Mouse (Mus musculus): Measurements from ENCODE around the gene Poldip3. TPM values are rescaled to one million over a fixed set of nuclear protein-coding genes. Genes with fewer than 3 reads are reported as not detected.

Gene Poldip3
- total RNA-seq, 2 experiments from 2014 or later: 14.1 to 16.9 TPM

GRCm38 (mm10) chr15:83166642-83167041 lies 17.5 kb upstream of the Poldip3 start:
- intact Hi-C loops (cut with DNase I): loop anchor here (5.0 kb wide), 1 partner anchor 356 kb away; no protein-coding TSS in a partner anchor
- peak; percentile 51 to 55 for DNase-seq

- DNase-seq: no peak
- intact Hi-C loops (cut with DNase I): loop anchor here (5.0 kb wide), 1 partner anchor 357 kb away; no protein-coding TSS in a partner anchor
These were observed 16.5 kb upstream of the Poldip3 start for GRCm38 (mm10) chr15:83165526-83166315.

- DNase-seq: peak in 1 of 2 experiments; percentile 70
These were observed 15.8 kb upstream of the Poldip3 start for GRCm38 (mm10) chr15:83164971-83165471.

DNA sequence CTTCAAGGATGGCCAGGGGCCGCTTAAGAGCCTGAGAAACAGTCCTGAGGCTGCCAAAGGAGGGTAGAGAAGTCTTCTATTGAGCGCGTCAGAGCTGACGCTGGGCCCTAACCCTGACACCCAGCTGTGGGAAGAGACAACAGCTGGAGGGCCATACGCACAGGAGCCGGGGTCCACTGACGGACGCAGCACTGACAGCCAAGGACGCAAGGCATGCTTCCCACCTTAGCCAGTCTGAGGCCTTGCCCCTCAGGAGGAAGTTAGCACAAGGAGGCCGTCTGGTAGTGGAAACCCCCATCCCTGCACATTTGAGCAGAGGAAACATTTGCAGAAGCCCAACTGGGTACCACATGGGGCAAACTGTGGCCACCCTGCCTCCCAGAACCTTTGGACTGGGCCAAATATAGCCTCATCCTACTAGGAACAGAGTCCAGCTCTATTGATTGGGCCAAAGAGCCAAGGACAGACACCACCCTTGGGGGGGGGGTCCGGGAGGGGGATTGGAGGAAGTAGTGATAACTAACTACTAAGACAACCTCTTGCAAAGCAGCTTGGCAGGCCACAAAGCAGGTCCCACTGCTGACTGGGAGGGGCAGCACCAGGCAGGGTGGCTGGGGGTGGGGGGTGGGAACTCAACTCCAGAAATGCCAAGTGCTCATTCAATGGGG lies 13.8 kb upstream of the Poldip3 start:
- intact Hi-C loops (cut with DNase I): loop anchor here (5.0 kb wide), 1 partner anchor 209 kb away; no protein-coding TSS in a partner anchor
- no peak for DNase-seq

More at GRCm38 (mm10) chr15:83164971-83165471, 15.8 kb upstream of the Poldip3 start:
- intact Hi-C loops (cut with DNase I): loop anchor here (5.0 kb wide), 2 partner anchors 207 to 357 kb away; no protein-coding TSS in a partner anchor

- no peak for DNase-seq
These were observed 12.8 kb upstream of the Poldip3 start for GRCm38 (mm10) chr15:83162001-83162400.

GRCm38 (mm10) chr15:83161062-83161748 lies 12.0 kb upstream of the Poldip3 start:
- no peak for DNase-seq

More at GRCm38 (mm10) chr15:83162001-83162400, 12.8 kb upstream of the Poldip3 start:
- intact Hi-C loops (cut with DNase I): loop anchor here (5.0 kb wide), 1 partner anchor 210 kb away; no protein-coding TSS in a partner anchor

DNA sequence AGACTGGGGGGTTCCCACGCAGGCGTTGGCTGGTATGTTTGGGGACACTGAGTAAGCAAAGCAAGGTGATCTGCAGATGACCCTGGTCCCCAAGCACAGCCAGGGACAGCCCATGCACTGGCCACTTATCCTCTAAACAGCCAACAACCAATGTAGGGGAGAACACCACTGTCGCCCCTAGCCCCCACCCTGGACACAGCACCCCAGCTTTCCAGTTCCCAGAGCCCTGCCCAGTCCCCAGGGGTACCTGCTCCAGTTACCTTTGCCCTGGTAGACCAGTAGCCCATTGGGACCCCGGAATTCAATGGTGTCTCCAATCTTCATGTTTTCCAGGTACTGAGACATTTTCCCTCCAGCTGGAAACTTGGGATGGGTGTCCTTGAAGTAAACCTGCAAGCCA lies 11.4 kb upstream of the Poldip3 start:
- intact Hi-C loops (cut with DNase I): loop anchor here (5.0 kb wide), 1 partner anchor 212 kb away; no protein-coding TSS in a partner anchor
- DNase-seq: no peak

More at GRCm38 (mm10) chr15:83161062-83161748, 12.0 kb upstream of the Poldip3 start:
- intact Hi-C loops (cut with DNase I): loop anchor here (5.0 kb wide), 1 partner anchor 211 kb away; no protein-coding TSS in a partner anchor

DNA sequence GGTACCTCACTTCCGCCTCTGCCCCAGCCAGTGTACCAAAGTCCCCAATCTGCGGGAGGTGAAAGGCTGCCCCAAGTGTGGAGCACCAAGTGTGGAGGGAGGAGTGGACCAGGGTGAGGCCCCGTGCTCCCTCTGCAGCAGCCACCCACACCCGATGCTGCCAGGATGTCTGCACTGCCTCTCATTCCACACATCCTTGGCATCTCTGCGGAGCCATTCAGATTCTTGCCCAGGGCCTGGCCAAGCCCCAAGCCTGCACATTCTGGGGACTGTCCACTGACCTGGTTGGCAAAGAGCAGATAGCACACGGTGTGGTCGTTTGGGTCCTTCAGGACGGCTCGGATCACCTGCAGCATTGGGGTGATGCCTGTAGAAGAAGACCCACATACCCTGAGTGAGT lies 10.6 kb upstream of the Poldip3 start:
- intact Hi-C loops (cut with DNase I): loop anchor here (5.0 kb wide), 2 partner anchors 47 to 212 kb away; no protein-coding TSS in a partner anchor
- DNase-seq: no peak

- DNase-seq: no peak
- intact Hi-C loops (cut with DNase I): loop anchor here (5.0 kb wide), 1 partner anchor 49 kb away; no protein-coding TSS in a partner anchor
These were observed 9.5 kb upstream of the Poldip3 start for GRCm38 (mm10) chr15:83158587-83159160.

GRCm38 (mm10) chr15:83157667-83158064 lies 8.5 kb upstream of the Poldip3 start:
- intact Hi-C loops (cut with DNase I): loop anchor here (5.0 kb wide), 1 partner anchor 50 kb away; no protein-coding TSS in a partner anchor

DNA sequence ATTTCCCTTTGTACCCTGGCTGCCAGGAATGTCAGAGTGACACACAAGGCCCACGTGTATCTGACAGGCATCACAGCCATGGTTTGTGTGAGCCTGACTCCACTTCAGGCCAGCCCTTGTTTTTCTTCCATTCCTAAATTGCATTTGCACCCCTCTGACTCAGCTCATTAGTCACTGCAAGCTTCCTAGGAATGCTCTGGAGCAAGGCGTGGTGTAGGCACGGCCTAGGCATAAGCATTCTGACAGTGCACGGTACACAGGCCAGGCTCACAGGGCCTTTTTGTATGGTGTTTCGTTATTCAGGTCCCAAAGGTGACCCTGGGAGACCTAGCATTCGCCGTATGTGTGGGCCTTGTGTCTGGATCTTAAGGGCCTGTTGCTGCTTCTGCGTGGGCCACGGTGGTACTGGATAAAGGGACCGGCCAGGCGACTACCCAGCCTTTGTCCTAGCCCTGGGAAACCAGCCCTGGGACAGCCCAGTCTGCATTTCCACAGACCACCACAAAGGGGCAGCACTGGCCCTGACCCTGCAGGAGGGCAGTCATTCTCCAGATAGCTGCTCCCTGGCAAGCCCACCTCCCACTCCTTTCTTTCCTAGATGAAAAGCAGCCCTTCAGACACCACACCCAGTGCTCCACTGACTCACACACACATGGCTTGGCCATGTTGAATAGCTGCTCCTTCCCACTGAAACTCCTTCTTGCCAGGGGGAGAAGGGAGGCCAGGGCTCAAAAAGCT lies 7.9 kb upstream of the Poldip3 start:
- intact Hi-C loops (cut with DNase I): loop anchor here (5.0 kb wide), 1 partner anchor 50 kb away; no protein-coding TSS in a partner anchor
- DNase-seq: peak; percentile 69 to 70

More at GRCm38 (mm10) chr15:83157667-83158064, 8.5 kb upstream of the Poldip3 start:
- no peak for DNase-seq

GRCm38 (mm10) chr15:83155672-83156419 lies 6.7 kb upstream of the Poldip3 start:
- DNase-seq: no peak
- intact Hi-C loops (cut with DNase I): loop anchor here (5.0 kb wide), 1 partner anchor 51 kb away; no protein-coding TSS in a partner anchor

DNA sequence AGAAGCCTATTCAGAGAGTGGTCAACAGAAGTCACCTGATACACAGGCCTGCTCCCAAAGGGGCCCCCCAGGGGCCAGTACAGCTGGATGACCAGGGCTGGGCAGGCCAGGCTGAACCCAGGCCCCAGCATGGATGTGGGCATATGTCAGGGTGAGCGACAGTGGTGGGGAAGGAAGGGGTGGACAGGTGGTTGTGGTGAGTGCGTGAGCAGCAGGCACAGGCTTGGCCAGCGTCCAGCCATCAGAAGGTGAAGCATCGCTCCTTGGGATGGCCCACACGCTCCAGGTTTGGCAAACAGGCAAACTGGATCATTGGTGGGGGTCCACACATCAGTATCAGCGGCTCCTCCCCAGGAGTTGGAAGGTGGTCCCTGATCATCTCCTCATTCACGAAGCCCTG lies 5.1 kb upstream of the Poldip3 start:
- no peak for DNase-seq
- intact Hi-C loops (cut with DNase I): no loop called here

DNA sequence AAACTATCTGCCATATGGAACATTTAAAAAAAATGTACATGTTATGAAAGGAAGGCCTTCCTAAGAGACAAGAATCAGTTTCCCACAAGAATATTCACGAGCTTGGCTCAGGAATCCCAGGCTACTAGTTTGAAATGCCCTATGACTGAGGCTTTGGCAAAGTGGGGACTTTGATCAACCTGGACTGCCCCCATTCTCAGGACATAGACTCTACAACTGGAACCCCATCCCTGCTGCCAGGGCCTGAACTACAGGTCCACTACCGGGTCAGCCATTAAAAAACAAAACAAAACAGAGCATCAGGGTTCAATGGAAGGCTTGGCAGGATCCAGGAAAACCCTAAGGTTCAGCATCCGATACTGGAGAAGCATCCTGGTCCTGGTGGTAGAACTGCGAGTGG lies 1.5 kb upstream of the Poldip3 start:
- DNase-seq: no peak
- intact Hi-C loops (cut with DNase I): no loop called here

DNA sequence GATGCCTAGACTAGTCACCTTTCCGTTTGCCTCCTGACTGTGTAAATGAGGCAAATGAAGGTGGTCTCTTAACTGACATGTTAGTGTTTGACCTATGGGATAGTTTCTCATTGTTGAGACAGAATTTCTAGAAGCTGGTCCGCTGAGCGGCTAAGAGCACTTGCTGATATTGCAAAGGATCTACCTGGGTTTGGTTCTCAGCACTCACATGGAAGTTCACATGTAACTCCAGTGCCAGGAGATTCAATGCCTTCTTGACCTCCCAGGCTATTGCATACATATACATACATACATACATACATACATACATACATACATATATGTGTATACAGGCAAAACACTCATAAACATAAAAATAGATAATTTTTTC lies 874 bp upstream of the Poldip3 start:
- DNase-seq: no peak
- intact Hi-C loops (cut with DNase I): no loop called here

- DNase-seq: no peak
- intact Hi-C loops (cut with DNase I): no loop called here
These were observed 386 bp downstream of the Poldip3 start for GRCm38 (mm10) chr15:83148801-83149195.

- no peak for DNase-seq
- intact Hi-C loops (cut with DNase I): no loop called here
These were observed 789 bp downstream of the Poldip3 start for GRCm38 (mm10) chr15:83148395-83148794.

DNA sequence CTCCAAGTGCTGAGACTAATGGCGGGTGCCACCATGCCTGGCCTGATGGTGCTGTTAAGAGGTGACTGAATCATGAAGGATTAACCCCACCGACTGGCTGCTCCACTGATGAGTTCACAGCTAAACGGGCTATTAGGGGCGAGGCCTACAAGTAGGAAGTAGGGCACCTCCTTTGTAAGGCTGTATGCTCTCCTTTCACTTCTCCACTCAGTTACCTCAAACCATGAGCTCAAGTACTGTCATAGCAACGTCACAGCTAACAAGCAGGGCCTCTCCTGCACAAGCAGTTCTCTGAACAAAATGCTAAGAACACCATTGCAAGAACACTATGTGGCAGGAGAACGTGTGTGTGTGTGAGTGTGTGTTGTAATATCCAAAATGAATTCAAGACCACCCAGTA lies 3.6 kb downstream of the Poldip3 start:
- DNase-seq: no peak
- intact Hi-C loops (cut with DNase I): no loop called here

Data from gastrocnemius, postnatal 36 days (tissue).